Mouse (Mus musculus) limb, embryonic 10.5 days (tissue): ENCODE measurements around the gene Rnf34. TPM values are rescaled to one million over a fixed set of nuclear protein-coding genes. Genes with fewer than 3 reads are reported as not detected.

Source experiments
- DNase-seq: peaks from one replicate; pipeline ENCODE4 v3.0.0-alpha.2; 2017; ENCODE audit warnings: low spot score
- H3K27ac ChIP-seq: fragments of 300-500 bp; sonication (generic); 2 replicates; pipeline ENCODE4 v1.5.1; 2016; ENCODE audit warnings: mild to moderate bottlenecking
- H3K27me3 ChIP-seq: fragments of 300-500 bp; sonication (generic); 2 replicates; pipeline ENCODE4 v1.6.1; 2016; ENCODE audit warnings: low read depth, mild to moderate bottlenecking; ENCODE audit not compliant: poor library complexity, severe bottlenecking
- H3K36me3 ChIP-seq: fragments of 300-500 bp; sonication (generic); 2 replicates; pipeline ENCODE4 v1.6.1; 2016; ENCODE audit warnings: mild to moderate bottlenecking, moderate library complexity
- H3K4me1 ChIP-seq: fragments of 300-500 bp; sonication (generic); 2 replicates; pipeline ENCODE4 v1.6.1; 2016
- H3K4me3 ChIP-seq: fragments of 300-500 bp; sonication (generic); 2 replicates; pipeline ENCODE4 v1.5.1; 2016; ENCODE audit warnings: mild to moderate bottlenecking, moderate library complexity
- H3K9me3 ChIP-seq: fragments of 300-500 bp; sonication (generic); replicated peaks from 2 replicates; pipeline ENCODE4 v1.6.1; 2016; ENCODE audit warnings: mild to moderate bottlenecking
- whole genome bisulfite sequencing: fragments of 180-500 bp; shearing (Covaris S2); methylation state at CpG from one replicate; pipeline ENCODE4 v1.1.7; 2016; 5-methylcytosine and 5-hydroxymethylcytosine counted together
- polyA plus RNA-seq: library from polyadenylated mRNA; unstranded; fragments of >200 nt; fragmentation: Nextera tagmentation; extraction: Ambion mirVana; gene quantifications from 2 replicates; pipeline ENCODE4 v1.2.1, GENCODE M21; 2016

Gene Rnf34
- 42.4 and 49.4 TPM in 2 replicates for polyA plus RNA-seq

DNA sequence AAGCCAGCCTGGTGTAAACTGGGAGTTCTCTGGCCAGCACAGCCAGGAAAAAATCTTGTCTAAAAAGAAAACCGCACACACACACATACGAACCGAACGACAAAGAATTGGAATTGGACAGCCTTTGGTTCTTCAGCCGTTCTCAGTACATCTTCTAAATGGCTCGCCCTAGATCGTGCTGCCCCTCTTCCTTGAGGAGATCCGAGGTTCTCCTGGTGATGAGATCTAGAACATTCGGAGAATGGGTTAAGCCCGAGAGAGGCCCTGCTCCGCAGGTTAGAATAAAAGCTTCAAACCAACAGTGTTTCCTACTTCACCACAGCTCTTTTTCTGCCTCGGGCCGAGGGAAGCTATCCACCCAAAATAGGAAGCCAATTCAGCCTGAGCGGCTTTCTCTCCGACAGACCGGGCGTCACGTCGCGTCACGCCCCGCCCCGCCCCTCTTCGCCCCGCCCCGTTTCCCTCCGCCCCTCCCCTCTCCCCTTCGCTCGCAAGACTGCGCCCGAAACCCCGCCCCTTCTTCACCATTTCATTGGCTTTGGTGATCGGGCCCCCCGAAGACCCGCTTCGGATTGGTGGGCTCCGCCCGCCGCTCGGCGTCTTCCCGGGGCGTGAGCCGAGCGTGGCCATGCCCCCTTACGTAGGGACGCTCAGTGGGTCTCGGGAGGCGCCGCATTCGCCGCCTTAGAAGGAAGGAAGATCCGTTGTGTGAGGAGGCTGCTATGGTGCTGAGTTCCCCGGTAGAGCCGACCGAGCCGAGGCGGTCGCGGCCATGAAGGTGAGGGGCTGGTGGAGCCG, at the start of gene Rnf34:
Gene Rnf34 (plus strand): TSS at position 528 of the 798 bp plus-strand sequence.
- Histone ChIP-seq H3K4me3 (peak within 1 kb of the TSS; percentile 93), H3K4me1 (peaks cover 22% of the 10 kb centered on the region), H3K36me3 (no peaks in the 10 kb centered on the region), H3K27me3 (no peaks in the 10 kb centered on the region), H3K27ac (peak within 1 kb of the TSS; percentile 93), H3K9me3 (no peaks in the 10 kb centered on the region)
- DNase-seq, result peak; percentile 97
- 1% methylated on average over 61 of the region's 61 CpGs for WGBS

DNA sequence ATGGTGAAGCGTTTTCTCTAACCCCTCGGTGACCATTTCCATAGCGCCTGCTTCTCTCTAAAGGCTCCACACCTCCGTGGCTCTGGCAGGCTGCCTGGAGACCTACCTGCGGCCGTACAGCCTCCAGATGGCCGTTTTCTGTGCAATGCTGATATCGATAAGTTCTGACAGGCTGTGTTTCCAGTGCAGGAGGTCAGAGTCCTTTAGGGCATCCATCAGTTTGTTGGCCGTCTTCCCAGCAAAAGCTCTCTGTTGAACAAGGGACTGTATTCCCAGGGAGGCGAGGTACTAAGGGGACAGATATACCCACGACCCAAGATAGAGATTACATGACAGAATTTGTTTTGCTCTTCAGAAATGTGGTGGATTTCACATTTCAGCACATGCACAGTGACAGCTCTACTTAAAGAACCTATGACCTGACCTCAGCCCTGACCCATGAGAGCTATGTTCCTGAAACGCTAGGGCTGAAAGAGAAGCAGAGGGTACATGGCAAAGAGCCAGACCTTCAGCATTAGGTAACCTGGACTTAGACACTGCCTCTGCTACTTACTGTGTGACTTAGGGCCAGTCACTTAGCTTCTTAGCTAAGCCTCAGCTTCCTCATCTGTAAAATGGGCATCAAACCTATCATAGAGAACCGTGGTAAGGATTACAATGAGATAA, 49.4 kb upstream of the Rnf34 start:
- no peak overlapping the region for H3K27ac ChIP-seq
- H3K4me1 ChIP-seq, result no peaks in the 10 kb centered on the region
- H3K36me3 ChIP-seq, result peaks cover 98% of the 10 kb centered on the region
- no peak overlapping the region for H3K4me3 ChIP-seq
- no peaks in the 10 kb centered on the region for H3K27me3 ChIP-seq
- WGBS, result 93% methylated on average over 13 of the region's 13 CpGs
- no peaks in the 10 kb centered on the region for H3K9me3 ChIP-seq
- no peak for DNase-seq

DNA sequence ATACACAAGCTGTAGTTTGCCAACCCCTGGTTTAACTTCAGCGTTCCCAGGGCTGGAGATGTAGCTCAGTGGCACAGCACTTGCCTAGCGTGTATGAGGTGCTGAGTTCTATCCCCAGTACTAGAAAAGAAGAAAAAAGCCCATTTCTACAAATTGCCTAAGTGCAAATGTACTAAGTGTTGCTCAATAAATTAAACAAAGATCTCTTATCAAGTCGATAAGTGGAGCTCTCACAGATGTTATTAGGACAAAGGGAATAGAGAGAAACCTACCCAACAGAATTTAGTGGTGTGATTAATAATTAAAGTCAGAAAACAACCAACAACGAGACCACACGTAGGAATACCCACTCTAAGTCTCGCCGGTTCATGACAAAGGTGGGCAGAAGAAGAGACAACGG, 48.2 kb upstream of the Rnf34 start:
- 94% methylated on average over 8 of the region's 8 CpGs for WGBS
- Histone ChIP-seq H3K27me3 (no peaks in the 10 kb centered on the region), H3K4me3 (no peak overlapping the region), H3K4me1 (no peaks in the 10 kb centered on the region), H3K36me3 (peaks cover 98% of the 10 kb centered on the region), H3K9me3 (no peaks in the 10 kb centered on the region), H3K27ac (no peak overlapping the region)
- no peak for DNase-seq

DNA sequence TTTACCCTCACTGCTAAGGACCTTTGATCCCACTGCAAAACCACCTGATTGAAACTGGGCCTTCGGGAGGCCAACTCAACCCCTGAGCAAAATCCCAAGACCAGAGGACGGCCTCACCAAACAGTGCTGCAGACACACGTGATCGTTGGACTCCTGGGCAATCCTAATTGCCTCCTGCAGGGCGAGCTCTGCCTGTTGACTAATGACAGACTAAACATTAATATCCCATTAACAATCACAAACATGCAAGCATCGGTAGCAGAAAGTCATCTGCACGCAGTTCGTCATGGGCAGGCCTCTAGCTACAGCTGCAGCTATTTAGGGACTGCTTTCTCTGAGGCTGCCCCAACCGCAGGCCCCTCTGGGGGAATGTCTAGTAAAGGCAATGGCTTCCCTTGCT, 47.1 kb upstream of the Rnf34 start:
- WGBS, result 77% methylated on average over 9 of the region's 9 CpGs
- no peak for DNase-seq
- Histone ChIP-seq H3K36me3 (peaks cover 100% of the 10 kb centered on the region), H3K27me3 (no peaks in the 10 kb centered on the region), H3K4me3 (no peak overlapping the region), H3K9me3 (no peaks in the 10 kb centered on the region), H3K27ac (no peak overlapping the region), H3K4me1 (no peaks in the 10 kb centered on the region)

DNA sequence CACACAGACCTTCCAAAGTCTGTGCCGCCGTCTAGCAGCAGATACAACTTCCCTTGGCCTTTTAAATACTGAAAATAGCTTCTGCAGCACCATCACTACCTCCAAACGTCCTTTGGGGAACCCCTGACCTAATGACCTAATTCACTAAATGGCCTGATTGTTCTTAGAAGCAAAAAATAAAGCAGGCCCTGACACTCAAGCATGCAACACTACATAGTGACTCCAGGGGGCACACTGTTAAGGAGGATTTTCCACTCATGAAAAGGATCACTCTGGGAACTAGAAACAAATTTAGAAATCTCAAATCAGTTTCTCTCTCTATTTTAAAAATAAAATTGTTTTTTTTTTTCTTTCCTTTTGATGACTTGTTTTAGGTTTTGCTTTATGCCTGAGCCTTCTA, 44.3 kb upstream of the Rnf34 start:
- no peaks in the 10 kb centered on the region for H3K9me3 ChIP-seq
- no peak overlapping the region for H3K4me3 ChIP-seq
- H3K27me3 ChIP-seq, result no peaks in the 10 kb centered on the region
- H3K36me3 ChIP-seq, result peaks cover 98% of the 10 kb centered on the region
- DNase-seq, result no peak
- no peak overlapping the region for H3K27ac ChIP-seq
- no peaks in the 10 kb centered on the region for H3K4me1 ChIP-seq
- 76% methylated on average over 3 of the region's 3 CpGs for WGBS

DNA sequence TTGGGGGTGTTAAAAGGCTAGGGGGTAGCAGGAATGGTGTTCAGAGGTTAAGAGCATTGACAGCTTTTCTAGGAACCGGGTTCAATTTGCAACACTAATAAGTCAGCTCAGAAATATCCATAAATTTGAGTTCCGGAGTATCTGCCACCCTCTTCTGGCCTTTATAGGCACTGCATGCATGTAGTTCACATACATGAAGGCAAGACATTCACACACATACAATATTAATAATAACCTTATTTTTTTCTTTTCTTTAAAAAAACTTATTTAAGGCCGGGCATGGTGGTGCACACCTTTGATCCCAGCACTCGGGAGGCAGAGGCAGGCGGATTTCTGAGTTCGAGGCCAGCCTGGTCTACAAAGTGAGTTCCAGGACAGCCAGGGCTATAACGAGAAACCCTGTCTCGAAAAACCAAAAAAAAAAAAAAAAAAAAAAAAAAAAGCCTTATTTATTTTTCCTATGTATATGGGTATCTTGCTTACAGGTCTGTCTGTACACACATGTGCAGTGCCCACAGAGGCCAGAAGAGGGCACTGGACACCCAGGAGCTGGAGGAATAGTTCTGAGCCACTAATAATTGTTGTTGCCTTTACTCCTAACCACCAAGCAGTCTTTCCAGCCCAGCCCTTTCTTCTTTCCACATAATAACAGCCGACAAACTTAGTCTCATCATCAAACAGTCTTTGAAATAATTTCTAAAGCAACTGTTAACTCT, 38.3 kb upstream of the Rnf34 start:
- no peaks in the 10 kb centered on the region for H3K4me1 ChIP-seq
- peak; percentile 68 for DNase-seq
- no peak overlapping the region for H3K4me3 ChIP-seq
- WGBS, result 90% methylated on average over 9 of the region's 9 CpGs
- H3K36me3 ChIP-seq, result peaks cover 96% of the 10 kb centered on the region
- no peaks in the 10 kb centered on the region for H3K27me3 ChIP-seq
- H3K9me3 ChIP-seq, result no peaks in the 10 kb centered on the region
- H3K27ac ChIP-seq, result no peak overlapping the region

DNA sequence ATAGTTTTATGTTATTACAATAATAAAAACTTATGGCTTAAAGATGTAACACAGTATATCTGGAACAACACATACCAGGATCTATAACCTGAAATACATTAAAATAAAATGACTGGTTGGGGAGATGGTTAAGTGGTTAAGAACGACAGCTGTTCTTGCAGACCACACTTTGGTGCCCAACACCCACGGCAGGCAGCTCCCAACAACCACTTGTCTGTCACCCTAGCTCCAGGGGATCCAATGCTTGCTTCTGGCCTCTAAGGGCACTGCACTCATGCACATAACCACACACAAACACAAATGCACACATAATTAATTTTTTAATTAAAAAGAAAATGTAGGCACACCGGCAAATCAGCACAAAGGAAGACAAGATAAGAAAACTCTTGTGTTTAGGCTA, 37.1 kb upstream of the Rnf34 start:
- H3K4me3 ChIP-seq, result no peak overlapping the region
- peaks cover 96% of the 10 kb centered on the region for H3K36me3 ChIP-seq
- H3K9me3 ChIP-seq, result no peaks in the 10 kb centered on the region
- no peaks in the 10 kb centered on the region for H3K27me3 ChIP-seq
- no peaks in the 10 kb centered on the region for H3K4me1 ChIP-seq
- DNase-seq, result no peak
- no peak overlapping the region for H3K27ac ChIP-seq
- 91% methylated on average over 3 of the region's 3 CpGs for WGBS

DNA sequence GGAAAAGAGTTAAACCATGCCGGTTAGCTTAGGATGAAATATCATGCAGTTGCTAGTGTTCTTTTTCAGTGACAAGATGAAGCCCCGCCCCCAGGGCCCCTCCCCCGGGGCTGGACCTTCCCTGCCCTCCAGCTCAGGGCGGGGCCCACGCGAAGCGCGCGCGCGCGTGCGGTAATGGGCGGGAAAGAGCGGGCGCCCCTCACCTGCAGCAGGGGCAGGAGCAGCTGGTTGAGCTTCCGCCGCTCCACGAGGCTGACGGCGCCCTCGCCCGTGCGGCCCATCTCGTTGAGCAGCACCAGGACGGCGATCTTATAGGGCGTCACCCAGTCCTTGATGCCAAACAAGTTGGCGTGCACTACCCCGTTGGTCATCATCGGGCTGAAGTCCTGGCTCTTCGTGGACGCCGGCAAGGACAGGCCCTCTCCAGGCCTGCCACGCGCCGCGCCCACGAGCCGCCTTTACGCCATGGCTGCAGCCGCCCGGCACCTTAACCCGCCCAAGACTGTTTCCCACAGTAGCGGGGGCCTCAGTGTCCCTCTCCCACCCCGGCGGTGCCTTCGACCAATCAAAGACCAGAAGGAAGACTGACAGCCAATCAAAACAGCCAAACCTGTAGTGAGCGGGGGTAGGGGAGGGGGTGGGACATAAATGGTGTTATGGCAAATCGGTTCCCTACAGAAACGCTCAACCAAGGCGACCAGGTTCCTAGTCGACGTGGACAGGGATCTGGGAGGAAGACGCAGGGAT, 28.9 kb upstream of the Rnf34 start, which contains the start of gene Anapc5:
Gene Anapc5 (minus strand): TSS at position 563 of the 747 bp plus-strand sequence.
- WGBS, result under 1% methylated on average over 55 of the region's 55 CpGs
- H3K36me3 ChIP-seq, result peaks cover 36% of the 10 kb centered on the region
- DNase-seq, result peak; percentile 92
- H3K27me3 ChIP-seq, result no peaks in the 10 kb centered on the region
- H3K9me3 ChIP-seq, result no peaks in the 10 kb centered on the region
- peak within 1 kb of the TSS; percentile 85 for H3K4me3 ChIP-seq
- H3K4me1 ChIP-seq, result peaks cover 7% of the 10 kb centered on the region
- peak within 1 kb of the TSS; percentile 98 for H3K27ac ChIP-seq

DNA sequence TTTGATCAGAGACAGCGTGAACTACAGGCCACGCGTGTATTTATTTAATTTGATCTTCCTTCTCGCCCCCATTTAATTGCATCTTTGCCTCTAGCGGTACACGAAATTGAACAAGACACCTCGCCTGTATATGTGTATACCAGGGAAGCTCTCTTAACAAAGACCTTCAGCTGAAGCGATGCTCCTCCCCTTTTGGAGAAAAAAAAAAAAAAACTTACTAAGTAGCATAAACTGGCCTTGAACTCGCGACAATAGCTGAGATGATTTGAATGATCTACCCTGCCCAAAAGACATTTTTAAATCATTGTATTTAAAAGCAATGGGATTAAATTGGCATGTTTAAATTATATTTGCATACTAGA, 28.3 kb upstream of the Rnf34 start:
- Histone ChIP-seq H3K4me3 (peak overlapping the region; percentile 85), H3K27ac (peak overlapping the region; percentile 98), H3K27me3 (no peaks in the 10 kb centered on the region), H3K4me1 (peaks cover 7% of the 10 kb centered on the region), H3K36me3 (peaks cover 30% of the 10 kb centered on the region), H3K9me3 (no peaks in the 10 kb centered on the region)
- no peak for DNase-seq
- under 1% methylated on average over 10 of the region's 10 CpGs for WGBS

DNA sequence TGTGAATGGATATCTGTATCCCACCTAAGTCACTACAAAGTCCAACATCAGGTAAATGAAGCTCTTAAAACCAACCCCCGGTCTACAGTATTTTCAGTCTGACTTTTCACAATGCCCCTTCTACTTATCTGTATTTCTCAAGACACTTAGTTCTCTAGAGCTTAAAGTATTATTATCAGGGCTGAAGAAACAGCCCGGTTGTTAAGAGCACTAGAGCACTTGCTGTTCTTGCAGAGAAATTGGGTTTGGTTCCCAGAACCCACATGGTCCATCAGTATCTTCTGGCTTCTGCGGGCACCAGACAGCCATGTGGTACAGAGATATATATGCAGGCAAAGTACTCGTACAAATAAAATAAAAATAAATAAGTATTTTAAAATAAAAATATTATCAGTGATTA, 27.4 kb upstream of the Rnf34 start:
- peaks cover 21% of the 10 kb centered on the region for H3K36me3 ChIP-seq
- H3K9me3 ChIP-seq, result no peaks in the 10 kb centered on the region
- H3K4me3 ChIP-seq, result no peak overlapping the region
- WGBS, result 88% methylated on average over 4 of the region's 4 CpGs
- peaks cover 7% of the 10 kb centered on the region for H3K4me1 ChIP-seq
- H3K27me3 ChIP-seq, result no peaks in the 10 kb centered on the region
- no peak for DNase-seq
- H3K27ac ChIP-seq, result no peak overlapping the region

DNA sequence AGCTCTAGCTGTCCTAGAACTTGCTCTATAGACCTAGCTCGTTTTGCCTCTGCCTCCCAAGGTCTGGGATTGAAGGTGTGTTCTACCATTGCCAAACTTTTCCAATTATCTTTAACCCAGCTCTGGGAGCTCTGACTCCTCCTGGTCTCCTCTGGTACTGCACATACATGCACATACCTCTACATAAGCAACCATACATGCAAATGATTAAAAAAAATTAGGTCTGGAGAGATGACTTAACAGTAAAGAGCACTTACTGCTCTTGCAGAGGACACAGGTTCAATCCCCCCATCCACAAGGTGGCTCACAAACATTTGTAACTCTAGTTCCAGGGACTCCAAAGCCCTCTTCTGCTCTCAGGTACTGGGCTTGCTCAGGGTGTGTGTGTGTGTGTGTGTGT, 25.9 kb upstream of the Rnf34 start:
- Histone ChIP-seq H3K27me3 (no peaks in the 10 kb centered on the region), H3K4me3 (no peak overlapping the region), H3K36me3 (peaks cover 6% of the 10 kb centered on the region), H3K27ac (no peak overlapping the region), H3K9me3 (no peaks in the 10 kb centered on the region), H3K4me1 (peaks cover 7% of the 10 kb centered on the region)
- WGBS, result 76% methylated on average over 1 of the region's 1 CpGs
- no peak for DNase-seq

DNA sequence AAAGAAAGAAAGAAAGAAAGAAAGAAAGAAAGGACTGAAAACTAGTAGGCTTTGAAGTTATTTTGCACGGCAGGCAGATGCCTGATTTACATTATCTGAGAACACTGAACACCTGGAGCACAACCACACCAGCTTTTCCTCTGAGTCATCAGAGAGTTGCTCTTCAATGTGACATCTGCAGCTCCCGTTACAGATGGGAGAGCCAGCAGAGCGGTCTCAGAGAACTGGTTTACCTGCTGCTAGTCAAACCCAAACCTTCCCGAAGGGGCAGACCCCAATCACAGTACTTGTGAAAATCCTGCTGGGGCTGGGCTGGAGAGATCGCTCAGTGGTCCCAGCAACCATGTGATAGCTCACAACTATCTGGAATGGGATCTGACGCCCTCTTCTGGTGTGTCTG, 25.4 kb upstream of the Rnf34 start:
- no peak overlapping the region for H3K27ac ChIP-seq

More for the DNA sequence above, 25.4 kb upstream of the Rnf34 start:
- H3K36me3 ChIP-seq, result peaks cover under 1% of the 10 kb centered on the region
- no peak for DNase-seq
- no peaks in the 10 kb centered on the region for H3K27me3 ChIP-seq
- peaks cover 7% of the 10 kb centered on the region for H3K4me1 ChIP-seq
- no peaks in the 10 kb centered on the region for H3K9me3 ChIP-seq
- no peak overlapping the region for H3K4me3 ChIP-seq
- WGBS, result 74% methylated on average over 6 of the region's 6 CpGs
